In the genomic region with DNA sequence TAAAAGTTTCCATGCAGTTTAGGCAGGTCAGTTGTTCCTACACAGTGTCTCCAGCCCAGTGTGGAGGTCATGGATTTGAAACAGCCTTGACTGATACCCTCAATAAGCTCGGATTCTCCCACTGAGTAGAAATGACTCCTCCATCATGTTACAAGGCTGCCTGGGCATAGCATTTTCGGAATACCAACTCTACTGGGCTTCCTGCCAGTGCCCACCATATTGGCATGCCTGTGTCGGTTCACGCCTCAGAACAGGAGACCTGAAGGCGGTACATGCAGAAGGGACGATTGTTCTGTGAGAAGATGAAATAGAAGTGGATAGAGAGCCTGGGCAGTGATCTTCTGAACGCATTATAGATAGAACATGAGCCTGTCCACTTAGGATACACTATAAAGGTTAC, we compare ENCODE assay signal across 9 mouse cellular contexts. TPM values are rescaled to one million over a fixed set of nuclear protein-coding genes. Genes with fewer than 3 reads are reported as not detected.
DNase-seq lines count a peak whose midpoint lies in the region; ATAC-seq and TF ChIP-seq lines count a peak whose summit lies in the region.
"Had no signal": no experiment of that assay in that cellular context is flagged by ENCODE, and none has a peak within 500 bp of the region (broad histone marks: within the 10 kb centered on the region; RNA-seq: fewer than 3 reads in every experiment).

No protein-coding gene starts in this region.

- no peak overlapping the region for H3K9ac ChIP-seq in intestine, embryonic 16.5 days (ENCODE audit: low read depth, low read length)
- no peak overlapping the region for H3K9ac ChIP-seq in intestine, postnatal 0 days (ENCODE audit: low read depth, low read length)
- H3K9ac ChIP-seq in limb, embryonic 11.5 days (ENCODE audit: low read length), result no peak overlapping the region; the same call in 1 of the 2 replicates
- no peak overlapping the region for H3K9ac ChIP-seq in forebrain, embryonic 15.5 days (replicated peaks)
- H3K9ac ChIP-seq: midbrain, embryonic 12.5 days had no signal

- no peak for TF ChIP-seq CTCF in intestine, postnatal 0 days (IDR thresholded peaks at IDR 0.05; ENCODE audit: low read depth)

- ATAC-seq in intestine, embryonic 16.5 days, result 0 out of 2 replicates have a peak, but pooled peaks have one; percentile 27
- ATAC-seq in intestine, postnatal 0 days, result no peak
- no peak for ATAC-seq in limb, embryonic 11.5 days (ENCODE audit: insufficient number of reproducible peaks, low FRiP score, low TSS enrichment, low read depth)
- ATAC-seq in inflammation-experienced regulatory T-cells, adult 6 months, result no peak
- no peak for ATAC-seq in forebrain, embryonic 15.5 days (replicated peaks)

- no peak overlapping the region for H3K4me3 ChIP-seq in intestine, embryonic 16.5 days (ENCODE audit: low read length)
- H3K4me3 ChIP-seq in intestine, postnatal 0 days (ENCODE audit: low read depth, low read length), result no peak overlapping the region
- H3K4me3 ChIP-seq in limb, embryonic 11.5 days (ENCODE audit: low read depth, low read length), result no peak overlapping the region
- H3K4me3 ChIP-seq in forebrain, embryonic 15.5 days, result no peak overlapping the region

- H3K36me3 ChIP-seq in intestine, embryonic 16.5 days (ENCODE audit: control insufficient read depth, insufficient read depth, low read length), result no peaks in the 10 kb centered on the region
- no peaks in the 10 kb centered on the region for H3K36me3 ChIP-seq in intestine, postnatal 0 days (ENCODE audit: control insufficient read depth, insufficient read depth)
- no peaks in the 10 kb centered on the region; the same call in 1 of the 2 replicates for H3K36me3 ChIP-seq in limb, embryonic 11.5 days (ENCODE audit: control insufficient read depth, insufficient read depth, low read length)
- no peaks in the 10 kb centered on the region for H3K36me3 ChIP-seq in forebrain, embryonic 15.5 days
- H3K36me3 ChIP-seq: midbrain, embryonic 12.5 days had no signal

- no peaks in the 10 kb centered on the region for H3K27me3 ChIP-seq in intestine, embryonic 16.5 days (replicated peaks; ENCODE audit: control insufficient read depth, insufficient read depth, low read length)
- no peaks in the 10 kb centered on the region for H3K27me3 ChIP-seq in intestine, postnatal 0 days (replicated peaks; ENCODE audit: control insufficient read depth, insufficient read depth, low read length)
- no peaks in the 10 kb centered on the region for H3K27me3 ChIP-seq in limb, embryonic 11.5 days (ENCODE audit: control insufficient read depth, insufficient read depth, low read length)
- no peaks in the 10 kb centered on the region for H3K27me3 ChIP-seq in forebrain, embryonic 15.5 days
- H3K27me3 ChIP-seq: midbrain, embryonic 12.5 days had no signal

- no peak overlapping the region for H3K4me2 ChIP-seq in intestine, embryonic 16.5 days (ENCODE audit: low read depth, low read length)
- H3K4me2 ChIP-seq in intestine, postnatal 0 days (replicated peaks; ENCODE audit: low read depth), result no peak overlapping the region
- H3K4me2 ChIP-seq in limb, embryonic 11.5 days (ENCODE audit: low read depth, severe bottlenecking), result no peak overlapping the region; the same call in 1 of the 2 replicates
- no peak overlapping the region for H3K4me2 ChIP-seq in forebrain, embryonic 15.5 days (replicated peaks)

- no peak overlapping the region for H3K27ac ChIP-seq in intestine, embryonic 16.5 days (ENCODE audit: low read length)
- H3K27ac ChIP-seq in intestine, postnatal 0 days (ENCODE audit: low read depth, low read length), result no peak overlapping the region
- peak overlapping the region; percentile 96 for H3K27ac ChIP-seq in limb, embryonic 11.5 days (replicated peaks; ENCODE audit: low read depth, low read length)
- H3K27ac ChIP-seq in forebrain, embryonic 15.5 days (replicated peaks), result no peak overlapping the region
- H3K27ac ChIP-seq: midbrain, embryonic 12.5 days had no signal

- 85% methylated on average over 7 of the region's 7 CpGs for WGBS in intestine, embryonic 16.5 days
- 86% methylated on average over 7 of the region's 7 CpGs for WGBS in intestine, postnatal 0 days
- 84% methylated on average over 7 of the region's 7 CpGs for WGBS in limb, embryonic 11.5 days
- WGBS in forebrain, embryonic 15.5 days, result 83% methylated on average over 7 of the region's 7 CpGs

- peak; percentile 20 for DNase-seq in 3T3-L1 (ENCODE audit: low read depth, low spot score)
- peak; percentile 33 for DNase-seq in brain, adult 2 months (ENCODE audit: low read depth, low spot score)
- DNase-seq in limb, embryonic 11.5 days (ENCODE audit: low spot score), result no peak
- DNase-seq in ovary, postnatal 14 days (ENCODE audit: low spot score), result no peak

- no peaks in the 10 kb centered on the region for H3K9me3 ChIP-seq in intestine, embryonic 16.5 days (ENCODE audit: control insufficient read depth, low read length)
- no peaks in the 10 kb centered on the region for H3K9me3 ChIP-seq in intestine, postnatal 0 days (ENCODE audit: control insufficient read depth)
- H3K9me3 ChIP-seq in limb, embryonic 11.5 days (ENCODE audit: control insufficient read depth, low read length), result no peaks in the 10 kb centered on the region
- H3K9me3 ChIP-seq in forebrain, embryonic 15.5 days, result no peaks in the 10 kb centered on the region
- H3K9me3 ChIP-seq: midbrain, embryonic 12.5 days had no signal

- H3K4me1 ChIP-seq in intestine, embryonic 16.5 days (ENCODE audit: control insufficient read depth, insufficient read depth, low read length), result peaks cover 15% of the 10 kb centered on the region
- 0 out of 2 replicates have a peak, but pooled peaks cover 5% of the 10 kb centered on the region for H3K4me1 ChIP-seq in intestine, postnatal 0 days (replicated peaks; ENCODE audit: control insufficient read depth, insufficient read depth, low read length)
- H3K4me1 ChIP-seq in limb, embryonic 11.5 days (ENCODE audit: control insufficient read depth, insufficient read depth, low read length), result peaks cover 25% of the 10 kb centered on the region
- H3K4me1 ChIP-seq in forebrain, embryonic 15.5 days, result no peaks in the 10 kb centered on the region
- H3K4me1 ChIP-seq: midbrain, embryonic 12.5 days had no signal

RNA-seq across cellular contexts. Expression of a gene that starts 53.9 kb away (rescaled TPM):
- 31.9 and 32.8 TPM in 2 replicates for polyA plus RNA-seq in intestine, embryonic 16.5 days (2015; fragmentation: Nextera tagmentation; extraction: Ambion mirVana)
- 8.8 and 11.4 TPM in 2 replicates for polyA plus RNA-seq in intestine, postnatal 0 days (2015; fragmentation: Nextera tagmentation; extraction: Ambion mirVana)
- polyA plus RNA-seq in limb, embryonic 11.5 days (2014; fragmentation: Nextera tagmentation; extraction: Ambion mirVana), result 73.8 and 75.6 TPM in 2 replicates
- polyA plus RNA-seq in inflammation-experienced regulatory T-cells, adult 6 months (2017; shearing (Covaris generic)), result not detected
- polyA plus RNA-seq in forebrain, embryonic 15.5 days (2015; fragmentation: Nextera tagmentation; extraction: Ambion mirVana), result 2.4 and 3.0 TPM in 2 replicates

Comparison
In these comparisons a context has a peak if more than half of its experiments do, and no peak if none do; other contexts are left out.
1. DNase-seq: peak in 3T3-L1 (single experiment) and brain, adult 2 months (single experiment); none in limb, embryonic 11.5 days (single experiment) and ovary, postnatal 14 days (single experiment).